Mouse (Mus musculus) 3T3-L1 (cell line): ENCODE data around the gene 2310034G01Rik.
A peak's percentile ranks its signal among the peaks of the same experiment; 100 is the strongest.

ENCODE experiments used
- DNase-seq: peaks from one replicate; pipeline ENCODE4 v3.0.0-alpha.2; 2015; ENCODE audit warnings: low read depth, low spot score

The 2310034G01Rik gene

GRCm38 (mm10) chr19:46358381-46358780, 8.3 kb upstream of the 2310034G01Rik start:
- no peak for DNase-seq

DNA sequence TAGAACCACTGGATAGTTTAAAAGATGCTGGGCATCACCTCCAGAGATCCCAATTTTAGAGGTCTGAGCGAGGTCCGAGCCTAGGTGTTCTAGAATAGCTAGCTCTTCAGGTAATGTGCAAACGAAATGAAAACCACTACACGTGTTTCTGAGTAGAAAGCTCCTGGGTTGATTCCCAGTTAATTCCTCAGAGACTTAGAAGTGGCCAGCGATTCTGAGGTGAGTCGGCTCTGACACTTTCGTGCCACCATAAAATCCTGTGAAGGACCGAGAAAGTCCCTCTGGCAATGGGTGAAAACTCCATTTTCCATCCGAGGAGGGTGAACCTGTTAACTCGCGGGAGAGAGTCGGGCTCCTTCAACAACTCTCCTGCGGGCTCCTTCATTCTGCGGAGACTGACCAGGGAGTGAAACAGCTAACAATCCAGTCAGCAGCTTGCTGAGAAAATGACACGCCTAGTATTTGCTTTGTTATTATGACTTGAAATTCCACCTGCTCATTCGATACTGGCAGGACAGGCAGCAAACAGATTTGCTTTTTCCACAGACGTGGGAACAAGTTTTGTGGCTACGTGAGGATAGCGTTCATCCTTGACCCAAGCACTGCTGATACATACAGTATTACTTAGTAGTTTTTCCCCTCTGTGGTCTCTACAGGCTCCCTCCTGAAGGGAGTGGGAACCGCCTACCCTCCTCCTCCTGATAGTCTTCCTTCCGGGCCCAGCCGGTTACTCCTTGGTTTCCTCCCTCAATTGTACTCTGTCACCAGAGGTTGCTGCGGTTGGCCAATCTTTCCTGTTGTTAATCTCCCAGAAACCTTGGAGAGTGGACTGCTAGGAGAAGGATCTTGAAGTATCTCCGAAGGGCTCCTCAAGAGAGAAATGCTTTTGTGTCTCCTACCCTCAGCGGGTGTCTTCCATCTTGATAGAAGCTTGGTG, 7.5 kb upstream of the 2310034G01Rik start:
- DNase-seq: no peak

GRCm38 (mm10) chr19:46356701-46357138, 6.6 kb upstream of the 2310034G01Rik start:
- no peak for DNase-seq

DNA sequence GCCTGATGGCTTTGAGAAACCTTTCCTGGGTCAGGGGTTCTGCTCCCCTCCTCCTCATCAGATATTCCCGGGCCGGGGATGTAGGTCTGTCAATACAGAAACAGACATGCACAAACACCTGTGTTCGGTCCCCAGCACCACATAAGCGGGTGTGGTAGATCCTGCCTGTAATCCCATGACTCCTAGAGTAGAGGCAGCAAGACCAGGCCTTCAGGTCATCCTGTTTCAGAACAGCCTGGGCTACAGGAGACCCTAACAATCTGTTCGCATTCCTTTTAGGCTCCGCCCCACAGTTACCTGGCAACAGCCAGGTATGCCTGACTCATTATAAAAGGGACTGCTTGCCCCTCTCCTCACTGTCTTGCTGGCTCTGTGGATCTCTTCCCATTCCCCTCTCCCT, 552 bp downstream of the 2310034G01Rik start:
- DNase-seq: no peak

GRCm38 (mm10) chr19:46348761-46349458, 1.2 kb downstream of the 2310034G01Rik start:
- peak; percentile 58 for DNase-seq

- DNase-seq: peak; percentile 58
Measured at GRCm38 (mm10) chr19:46347936-46348668, 2.0 kb downstream of the 2310034G01Rik start.

- no peak for DNase-seq
Measured at GRCm38 (mm10) chr19:46347146-46347545, 3.0 kb downstream of the 2310034G01Rik start.

- no peak for DNase-seq
Measured at GRCm38 (mm10) chr19:46344710-46345419, 5.2 kb downstream of the 2310034G01Rik start.

- peak; percentile 75 for DNase-seq
Measured at GRCm38 (mm10) chr19:46339287-46339971, 10.7 kb downstream of the 2310034G01Rik start.

GRCm38 (mm10) chr19:46338942-46339286, 11.2 kb downstream of the 2310034G01Rik start:
- DNase-seq: no peak

DNA sequence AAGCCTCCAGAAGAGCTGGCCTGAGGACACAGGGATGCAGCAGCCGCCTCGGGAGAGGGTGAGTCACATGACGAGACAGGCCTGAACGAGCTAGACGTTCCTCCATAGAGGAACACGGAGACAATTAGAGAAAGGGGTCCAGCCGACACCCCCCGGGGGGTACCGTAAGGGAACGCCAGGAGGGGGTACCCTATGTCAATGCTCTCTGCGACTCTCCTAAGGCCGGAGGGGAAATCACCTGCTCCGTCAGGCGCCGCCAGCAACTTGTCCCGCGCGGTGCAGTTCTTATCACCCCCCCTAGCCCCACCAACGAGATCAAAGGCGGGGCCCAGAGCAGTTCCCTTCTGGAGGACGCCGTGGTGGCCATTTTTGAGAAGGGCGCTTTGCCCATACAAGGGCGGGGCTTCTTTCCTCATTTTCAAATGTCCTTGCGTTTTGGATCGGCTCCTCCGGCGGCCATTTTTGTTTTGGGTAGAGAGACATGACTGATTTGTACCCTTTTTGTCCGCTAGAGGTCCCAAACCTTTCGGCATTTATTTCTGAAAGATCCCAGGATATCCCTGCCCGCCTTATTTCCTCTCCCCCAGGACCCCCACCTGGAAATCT, 11.7 kb downstream of the 2310034G01Rik start, which contains the start of gene Cuedc2:
TSS of gene Cuedc2 (minus strand) at position 372 of the 606 bp plus-strand sequence.
- DNase-seq: peak; percentile 99

DNA sequence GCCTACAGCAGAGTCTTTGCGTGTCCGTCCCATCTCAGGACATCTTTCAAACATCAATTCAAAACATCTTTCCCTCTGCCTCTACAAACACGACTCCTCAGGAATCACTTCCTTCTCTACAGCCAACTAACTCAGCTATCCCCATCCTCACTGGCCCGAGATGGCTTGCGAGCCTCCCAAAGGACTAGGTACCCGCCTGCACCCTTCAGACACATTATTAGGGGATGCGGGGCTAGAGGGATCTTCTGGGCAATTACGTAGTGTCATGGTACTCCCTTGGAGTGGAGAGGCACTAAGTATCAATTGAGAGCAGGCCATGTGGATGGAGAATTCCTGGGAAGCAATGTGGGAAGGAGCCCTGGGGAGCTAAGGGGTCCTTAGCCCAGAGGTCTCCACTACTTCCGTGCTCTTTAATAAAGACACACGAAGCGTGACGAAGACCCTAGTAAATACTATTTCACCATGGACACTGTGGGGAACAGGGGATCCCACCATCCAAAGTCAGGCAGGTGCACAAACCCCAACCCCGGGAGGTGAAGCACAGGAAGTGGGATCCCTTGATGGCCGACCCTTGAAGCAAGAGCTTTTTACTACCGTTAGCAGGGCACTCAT, 12.3 kb downstream of the 2310034G01Rik start:
- no peak for DNase-seq

GRCm38 (mm10) chr19:46333906-46334305, 16.2 kb downstream of the 2310034G01Rik start:
- DNase-seq: no peak

DNA sequence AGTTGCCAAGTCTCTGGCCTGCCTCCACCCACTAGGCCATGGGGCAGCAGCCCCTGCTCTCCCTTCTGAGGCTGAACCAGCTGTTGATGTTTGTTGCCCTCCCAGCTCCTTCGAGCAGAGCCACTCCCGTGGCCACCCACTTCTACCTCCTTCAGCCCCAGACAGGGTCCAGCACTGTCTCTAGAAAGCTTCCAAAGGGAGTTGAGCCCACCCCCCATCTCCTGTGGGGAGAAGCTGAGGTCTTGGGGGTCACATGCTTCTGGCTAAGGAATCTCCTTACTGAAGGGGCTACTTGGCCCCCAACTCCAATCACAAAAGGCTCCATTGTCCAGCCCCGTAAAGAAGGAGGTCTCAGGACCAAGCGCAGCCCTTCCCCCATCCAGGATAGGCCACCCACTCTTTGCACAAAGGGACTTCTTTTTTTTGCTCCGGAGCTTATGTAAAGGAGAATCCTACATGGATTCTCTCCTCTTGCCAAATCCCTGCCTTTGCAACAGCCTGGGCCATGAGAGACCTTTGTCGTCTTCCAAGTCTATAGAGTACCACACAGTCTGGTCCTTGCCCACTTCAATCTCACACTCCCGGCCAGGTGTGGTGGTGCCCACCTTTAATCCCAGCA, 17.3 kb downstream of the 2310034G01Rik start:
- DNase-seq: no peak

- DNase-seq: no peak
Measured at GRCm38 (mm10) chr19:46331936-46332335, 18.2 kb downstream of the 2310034G01Rik start.

- DNase-seq: no peak
Measured at GRCm38 (mm10) chr19:46331326-46331725, 18.8 kb downstream of the 2310034G01Rik start.

DNA sequence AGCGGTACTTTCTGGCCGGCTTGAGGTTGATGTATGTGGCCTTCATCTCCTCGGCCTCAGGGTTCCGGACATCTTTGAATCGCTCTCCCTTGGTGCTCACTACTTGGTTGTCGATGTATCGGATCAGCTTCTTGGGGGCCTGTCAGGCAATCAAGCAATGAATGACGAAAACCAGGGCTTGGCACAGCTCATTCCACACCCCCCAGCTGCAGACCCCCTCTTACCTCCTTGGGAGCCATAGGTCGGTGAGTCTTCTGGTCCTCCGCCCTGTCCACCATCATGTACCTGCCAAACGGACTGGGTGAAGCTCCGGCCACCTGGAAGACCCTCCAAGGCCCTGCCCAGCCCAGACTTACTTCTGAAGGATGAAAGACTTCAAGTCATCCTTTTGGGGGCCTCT, 19.4 kb downstream of the 2310034G01Rik start:
- no peak for DNase-seq

GRCm38 (mm10) chr19:46329951-46330350, 20.2 kb downstream of the 2310034G01Rik start:
- peak; percentile 94 for DNase-seq

GRCm38 (mm10) chr19:46329031-46329641, 21.0 kb downstream of the 2310034G01Rik start:
- peak; percentile 36 for DNase-seq
